Mouse (Mus musculus): Measurements from ENCODE around the gene Glipr1.
"Not testable (repeated sequence)": the region's sequence is repeated elsewhere in the genome, so short reads cannot be mapped to it uniquely, and the experiment has no call there.

The Glipr1 gene

GRCm38 (mm10) chr10:112002544-112003215, at the start of gene Glipr1:
Glipr1 (minus strand) TSS chr10:112002631.
- in situ Hi-C loops (cut with MboI; ENCODE audit: low sequenced_read_pairs) = no loop called here

GRCm38 (mm10) chr10:112051956-112052355, 49.5 kb upstream of the Glipr1 start:
- in situ Hi-C loops (cut with MboI; ENCODE audit: low sequenced_read_pairs) = not testable (repeated sequence)

- in situ Hi-C loops (cut with MboI; ENCODE audit: low sequenced_read_pairs) = no loop called here
Measured at GRCm38 (mm10) chr10:112051220-112051619, 48.8 kb upstream of the Glipr1 start.

- in situ Hi-C loops (cut with MboI; ENCODE audit: low sequenced_read_pairs) = not testable (repeated sequence)
Measured at GRCm38 (mm10) chr10:112044283-112044682, 41.9 kb upstream of the Glipr1 start.

GRCm38 (mm10) chr10:112043523-112043922, 41.1 kb upstream of the Glipr1 start:
- in situ Hi-C loops (cut with MboI; ENCODE audit: low sequenced_read_pairs) = not testable (repeated sequence)

GRCm38 (mm10) chr10:112028689-112029088, 26.3 kb upstream of the Glipr1 start:
- in situ Hi-C loops (cut with MboI; ENCODE audit: low sequenced_read_pairs) = not testable (repeated sequence)

GRCm38 (mm10) chr10:112023585-112023984, 21.2 kb upstream of the Glipr1 start:
- in situ Hi-C loops (cut with MboI; ENCODE audit: low sequenced_read_pairs) = no loop called here

GRCm38 (mm10) chr10:112009511-112009910, 7.1 kb upstream of the Glipr1 start:
- in situ Hi-C loops (cut with MboI; ENCODE audit: low sequenced_read_pairs) = not testable (repeated sequence)

GRCm38 (mm10) chr10:112001756-112002520, 493 bp downstream of the Glipr1 start:
- in situ Hi-C loops (cut with MboI; ENCODE audit: low sequenced_read_pairs) = no loop called here

- in situ Hi-C loops (cut with MboI; ENCODE audit: low sequenced_read_pairs) = no loop called here
Measured at GRCm38 (mm10) chr10:112001350-112001749, 1.1 kb downstream of the Glipr1 start.

- in situ Hi-C loops (cut with MboI; ENCODE audit: low sequenced_read_pairs) = no loop called here
Measured at GRCm38 (mm10) chr10:112000568-112000967, 1.9 kb downstream of the Glipr1 start.

- in situ Hi-C loops (cut with MboI; ENCODE audit: low sequenced_read_pairs) = no loop called here
Measured at GRCm38 (mm10) chr10:111999765-112000164, 2.7 kb downstream of the Glipr1 start.

- in situ Hi-C loops (cut with MboI; ENCODE audit: low sequenced_read_pairs) = no loop called here
Measured at GRCm38 (mm10) chr10:111997671-111998070, 4.8 kb downstream of the Glipr1 start.

- in situ Hi-C loops (cut with MboI; ENCODE audit: low sequenced_read_pairs) = no loop called here
Measured at GRCm38 (mm10) chr10:111996911-111997347, 5.5 kb downstream of the Glipr1 start.

- in situ Hi-C loops (cut with MboI; ENCODE audit: low sequenced_read_pairs) = no loop called here
Measured at GRCm38 (mm10) chr10:111996549-111996904, 5.9 kb downstream of the Glipr1 start.

GRCm38 (mm10) chr10:111995803-111996548, 6.5 kb downstream of the Glipr1 start:
- in situ Hi-C loops (cut with MboI; ENCODE audit: low sequenced_read_pairs) = no loop called here

GRCm38 (mm10) chr10:111986453-111986852, 16.0 kb downstream of the Glipr1 start:
- in situ Hi-C loops (cut with MboI; ENCODE audit: low sequenced_read_pairs) = no loop called here

- in situ Hi-C loops (cut with MboI; ENCODE audit: low sequenced_read_pairs) = no loop called here
Measured at GRCm38 (mm10) chr10:111983070-111983469, 19.4 kb downstream of the Glipr1 start.

- in situ Hi-C loops (cut with MboI; ENCODE audit: low sequenced_read_pairs) = loop anchor here (10.0 kb wide), 1 partner anchor 127 kb away; no protein-coding TSS in a partner anchor
Measured at GRCm38 (mm10) chr10:111977584-111977983, 24.8 kb downstream of the Glipr1 start.

- in situ Hi-C loops (cut with MboI; ENCODE audit: low sequenced_read_pairs) = loop anchor here (10.0 kb wide), 1 partner anchor 132 kb away; no protein-coding TSS in a partner anchor
Measured at GRCm38 (mm10) chr10:111972542-111973361, 29.7 kb downstream of the Glipr1 start, which contains the start of gene Krr1. Krr1 (plus strand) TSS chr10:111972664.

Measured in CH12F3 (cell line).